In genomic region chr6:51279491-51279890, GRCm38 (mm10) we compare ENCODE assay signal across 24 mouse cellular contexts.
DNase-seq lines count a peak whose midpoint lies in the region; ATAC-seq and TF ChIP-seq lines count a peak whose summit lies in the region.
"Had no signal": no experiment of that assay in that cellular context is flagged by ENCODE, and none has a peak within 500 bp of the region (broad histone marks: within the 10 kb centered on the region; RNA-seq: fewer than 3 reads in every experiment).

No protein-coding gene starts in this region.

- no peaks in the 10 kb centered on the region for H3K27me3 ChIP-seq in stomach, embryonic 14.5 days (ENCODE audit: control insufficient read depth, insufficient read depth, low read length)
- H3K27me3 ChIP-seq in stomach, postnatal 0 days (ENCODE audit: control insufficient read depth, insufficient read depth, low read length), result no peaks in the 10 kb centered on the region
- no peaks in the 10 kb centered on the region for H3K27me3 ChIP-seq in intestine, embryonic 16.5 days (replicated peaks; ENCODE audit: control insufficient read depth, insufficient read depth, low read length)
- no peaks in the 10 kb centered on the region for H3K27me3 ChIP-seq in stomach, embryonic 15.5 days (replicated peaks)
- H3K27me3 ChIP-seq: embryonic facial prominence, embryonic 15.5 days had no signal

- 65% methylated on average over 10 of the region's 10 CpGs for WGBS in stomach, embryonic 14.5 days
- WGBS in stomach, postnatal 0 days, result 55% methylated on average over 10 of the region's 10 CpGs
- WGBS in intestine, embryonic 16.5 days, result 57% methylated on average over 10 of the region's 10 CpGs
- WGBS in stomach, embryonic 15.5 days, result 61% methylated on average over 10 of the region's 10 CpGs

- no peak overlapping the region for H3K9ac ChIP-seq in stomach, embryonic 14.5 days (replicated peaks; ENCODE audit: low read depth, low read length)
- H3K9ac ChIP-seq in stomach, postnatal 0 days (ENCODE audit: low read length), result no peak overlapping the region
- H3K9ac ChIP-seq in intestine, embryonic 16.5 days (ENCODE audit: low read depth, low read length), result no peak overlapping the region
- no peak overlapping the region for H3K9ac ChIP-seq in stomach, embryonic 15.5 days
- H3K9ac ChIP-seq: embryonic facial prominence, embryonic 13.5 days; embryonic facial prominence, embryonic 15.5 days had no signal

- no peak overlapping the region for H3K4me2 ChIP-seq in stomach, embryonic 14.5 days (replicated peaks; ENCODE audit: low read depth, low read length)
- H3K4me2 ChIP-seq in stomach, postnatal 0 days (replicated peaks; ENCODE audit: low read depth), result no peak overlapping the region
- no peak overlapping the region for H3K4me2 ChIP-seq in intestine, embryonic 16.5 days (ENCODE audit: low read depth, low read length)
- H3K4me2 ChIP-seq in stomach, embryonic 15.5 days, result no peak overlapping the region
- H3K4me2 ChIP-seq: embryonic facial prominence, embryonic 13.5 days; embryonic facial prominence, embryonic 15.5 days had no signal

- TF ChIP-seq EP300 in stomach, postnatal 0 days (optimal IDR thresholded peaks at IDR 0.05), result no peak

- no peaks in the 10 kb centered on the region for H3K9me3 ChIP-seq in stomach, embryonic 14.5 days (ENCODE audit: control insufficient read depth, low read depth, low read length)
- no peaks in the 10 kb centered on the region for H3K9me3 ChIP-seq in stomach, postnatal 0 days (ENCODE audit: control insufficient read depth, low read length)
- H3K9me3 ChIP-seq in intestine, embryonic 16.5 days (ENCODE audit: control insufficient read depth, low read length), result no peaks in the 10 kb centered on the region
- H3K9me3 ChIP-seq in stomach, embryonic 15.5 days, result no peaks in the 10 kb centered on the region
- H3K9me3 ChIP-seq: embryonic facial prominence, embryonic 13.5 days; embryonic facial prominence, embryonic 15.5 days; forebrain, embryonic 10.5 days had no signal

- ATAC-seq in stomach, embryonic 14.5 days (ENCODE audit: insufficient number of reproducible peaks, insufficient read depth, low FRiP score, low read depth), result peak; percentile 46; the same call in 1 of the 2 replicates
- ATAC-seq in stomach, postnatal 0 days (ENCODE audit: low FRiP score, low TSS enrichment), result no peak
- peak; percentile 77 for ATAC-seq in intestine, embryonic 16.5 days
- peak; percentile 31; the same call in 1 of the 2 replicates for ATAC-seq in stomach, embryonic 15.5 days (ENCODE audit: insufficient read depth, low FRiP score, low read depth)
- ATAC-seq: forebrain, embryonic 14.5 days; forebrain, embryonic 16.5 days had no signal

- H3K4me1 ChIP-seq in stomach, embryonic 14.5 days (ENCODE audit: control insufficient read depth, insufficient read depth, low read length), result peaks cover 10% of the 10 kb centered on the region; the same call in 1 of the 2 replicates
- H3K4me1 ChIP-seq in stomach, postnatal 0 days (replicated peaks; ENCODE audit: control insufficient read depth, insufficient read depth), result no peaks in the 10 kb centered on the region
- peaks cover 8% of the 10 kb centered on the region for H3K4me1 ChIP-seq in intestine, embryonic 16.5 days (ENCODE audit: control insufficient read depth, insufficient read depth, low read length)
- peaks cover 4% of the 10 kb centered on the region; the same call in 1 of the 2 replicates for H3K4me1 ChIP-seq in stomach, embryonic 15.5 days
- H3K4me1 ChIP-seq: forebrain, embryonic 10.5 days had no signal

- no peak overlapping the region for H3K4me3 ChIP-seq in stomach, embryonic 14.5 days (ENCODE audit: low read depth, low read length)
- no peak overlapping the region for H3K4me3 ChIP-seq in stomach, postnatal 0 days (ENCODE audit: low read depth, low read length)
- no peak overlapping the region for H3K4me3 ChIP-seq in intestine, embryonic 16.5 days (ENCODE audit: low read length)
- no peak overlapping the region for H3K4me3 ChIP-seq in stomach, embryonic 15.5 days (replicated peaks)
- H3K4me3 ChIP-seq: embryonic facial prominence, embryonic 13.5 days; embryonic facial prominence, embryonic 15.5 days; erythroblast, embryonic 14.5 days; forebrain, embryonic 10.5 days had no signal

- H3K27ac ChIP-seq in stomach, embryonic 14.5 days (ENCODE audit: low read length), result no peak overlapping the region
- H3K27ac ChIP-seq in stomach, postnatal 0 days (replicated peaks), result no peak overlapping the region
- H3K27ac ChIP-seq in intestine, embryonic 16.5 days (ENCODE audit: low read length), result no peak overlapping the region
- H3K27ac ChIP-seq in stomach, embryonic 15.5 days, result no peak overlapping the region
- H3K27ac ChIP-seq: embryonic facial prominence, embryonic 13.5 days; embryonic facial prominence, embryonic 15.5 days; forebrain, embryonic 10.5 days had no signal

- no peaks in the 10 kb centered on the region for H3K36me3 ChIP-seq in stomach, embryonic 14.5 days (ENCODE audit: control insufficient read depth, insufficient read depth, low read length)
- H3K36me3 ChIP-seq in stomach, postnatal 0 days (ENCODE audit: control insufficient read depth, insufficient read depth, low read length), result no peaks in the 10 kb centered on the region
- no peaks in the 10 kb centered on the region for H3K36me3 ChIP-seq in intestine, embryonic 16.5 days (ENCODE audit: control insufficient read depth, insufficient read depth, low read length)
- H3K36me3 ChIP-seq in stomach, embryonic 15.5 days, result no peaks in the 10 kb centered on the region
- H3K36me3 ChIP-seq: embryonic facial prominence, embryonic 13.5 days; embryonic facial prominence, embryonic 15.5 days; forebrain, embryonic 10.5 days had no signal

- TF ChIP-seq CTCF in stomach, postnatal 0 days (IDR thresholded peaks at IDR 0.05; ENCODE audit: low read depth), result no peak

- no peak for DNase-seq in stomach, postnatal 0 days (ENCODE audit: low spot score)
- peak; percentile 10 for DNase-seq in urinary bladder, postnatal 14 days (ENCODE audit: low spot score)
- DNase-seq in urinary bladder, postnatal 10 days (ENCODE audit: low spot score), result no peak
- no peak for DNase-seq in retina, embryonic 14.5 days (ENCODE audit: low spot score)
- no peak for DNase-seq in thymus, postnatal 14 days
- DNase-seq: adrenal gland, adult 2 months; adrenal gland, postnatal 10 days; adrenal gland, postnatal 25 days; cerebellum, adult 11 months; cerebellum, adult 18-20 months; cerebellum, adult 8-10 months; cerebellum, adult 9-11 months; cerebellum, postnatal 14 days; cerebellum, postnatal 36 days; embryo, embryonic 11 days had no signal
